Mouse (Mus musculus) gastrocnemius, postnatal 10 days (tissue): ENCODE results near the gene Dnajc4. TPM values are rescaled to one million over a fixed set of nuclear protein-coding genes. Genes with fewer than 3 reads are reported as not detected.
A peak's percentile ranks its signal among the peaks of the same experiment; 100 is the strongest.

Source experiments
- DNase-seq: peaks from one replicate; pipeline ENCODE4 v3.0.0; 2021; ENCODE audit warnings: mixed read lengths
- long read RNA-seq, 2 experiments: library from polyadenylated mRNA; stranded (forward); transcript quantifications; one replicate each; pipeline ENCODE4 v2.0.0; 2021
- total RNA-seq, 2 experiments: library from RNA; stranded (reverse); gene quantifications; 2 replicates each; pipeline ENCODE4 v1.2.3; 2021

Dnajc4 gene
- total RNA-seq = 10 to 100 TPM; 32.5 to 33.9 TPM
- long read RNA-seq, experiment 1, transcript Dnajc4-201 (6 exons, 1,074 nt) = major isoform, 6 of 24 reads
- long read RNA-seq, experiment 1, partial matches to known transcripts = 2 of 24 reads
- long read RNA-seq, experiment 1, other reads (novel, unspliced or antisense) = 14 of 24 reads
- long read RNA-seq, experiment 2, partial matches to known transcripts = 5 of 20 reads
- long read RNA-seq, experiment 2, other reads (novel, unspliced or antisense) = 9 of 20 reads

- DNase-seq = peak; percentile 91
These were observed at the start of gene Dnajc4 for GRCm38 (mm10) chr19:6992011-6992858. TSS of gene Dnajc4 (minus strand) at chr19:6992572.

DNA sequence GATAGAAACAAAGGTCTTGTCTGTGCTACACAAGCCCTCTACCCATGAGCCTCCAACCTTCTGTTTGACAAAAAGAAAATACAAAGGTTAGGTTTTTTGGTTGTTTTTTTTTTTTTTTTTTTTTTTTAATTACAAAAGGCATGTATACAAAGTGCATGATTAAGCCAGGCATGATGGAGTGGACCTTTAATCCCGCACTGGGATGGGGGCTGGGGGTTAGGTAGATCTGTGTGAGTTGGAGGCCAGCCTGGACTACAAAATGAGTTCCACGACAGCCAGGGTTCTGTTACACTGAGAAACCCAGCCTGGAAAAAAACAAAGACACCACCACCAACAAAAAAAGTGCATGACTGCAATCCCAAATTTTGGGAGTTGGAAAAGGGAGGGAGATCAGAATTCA lies 48.8 kb upstream of the Dnajc4 start:
- DNase-seq = no peak

DNA sequence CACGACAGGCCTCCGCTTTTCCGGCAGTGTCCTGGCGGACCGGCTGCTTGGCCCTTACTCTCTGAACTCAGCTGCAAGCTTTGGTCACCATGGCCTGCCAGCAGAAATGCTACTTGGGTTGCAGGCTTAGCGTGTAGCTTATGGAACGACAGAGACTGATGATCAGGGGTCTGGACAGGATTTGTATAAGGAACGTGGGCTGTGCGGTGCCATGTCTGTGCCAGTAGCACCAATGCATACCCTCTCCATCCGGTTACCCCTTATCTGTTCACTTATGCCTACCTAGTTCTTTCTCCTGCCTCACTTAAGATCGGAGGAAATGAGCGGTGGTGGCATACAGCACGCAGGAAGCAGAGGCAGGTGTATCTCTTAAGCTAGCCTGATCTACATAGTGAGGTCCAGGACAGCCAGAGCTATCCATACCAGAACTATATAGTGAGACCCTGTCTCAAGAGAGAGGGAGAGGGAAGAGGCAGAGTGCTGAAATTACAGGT lies 48.3 kb upstream of the Dnajc4 start:
- no peak for DNase-seq

- peak; percentile 96 for DNase-seq
These were observed 47.7 kb upstream of the Dnajc4 start, which contains the start of gene Stip1 for GRCm38 (mm10) chr19:7039841-7040636. TSS of gene Stip1 (minus strand) at chr19:7039967.

GRCm38 (mm10) chr19:7039088-7039720 lies 46.8 kb upstream of the Dnajc4 start:
- peak; percentile 55 for DNase-seq

GRCm38 (mm10) chr19:7034006-7034405 lies 41.6 kb upstream of the Dnajc4 start:
- DNase-seq = no peak

DNA sequence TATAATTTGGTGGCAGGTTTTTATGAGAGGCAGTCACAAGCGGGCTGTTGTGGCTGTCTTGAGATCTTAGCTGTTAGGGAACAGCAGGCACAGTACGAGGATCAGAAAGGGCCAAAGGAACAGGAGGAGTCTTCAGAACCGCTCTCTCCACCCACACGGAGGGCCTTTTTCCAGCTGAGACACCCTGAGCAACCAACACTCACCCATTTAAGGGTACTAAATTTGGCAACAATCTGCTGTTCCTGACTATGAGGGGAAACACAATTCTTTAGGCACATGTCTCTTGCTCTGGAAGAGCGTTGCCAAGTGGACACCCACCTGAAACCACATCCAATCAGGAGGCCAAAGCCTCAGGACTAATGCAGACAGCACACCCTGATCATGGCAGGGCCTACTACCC lies 37.2 kb upstream of the Dnajc4 start:
- DNase-seq = no peak

DNA sequence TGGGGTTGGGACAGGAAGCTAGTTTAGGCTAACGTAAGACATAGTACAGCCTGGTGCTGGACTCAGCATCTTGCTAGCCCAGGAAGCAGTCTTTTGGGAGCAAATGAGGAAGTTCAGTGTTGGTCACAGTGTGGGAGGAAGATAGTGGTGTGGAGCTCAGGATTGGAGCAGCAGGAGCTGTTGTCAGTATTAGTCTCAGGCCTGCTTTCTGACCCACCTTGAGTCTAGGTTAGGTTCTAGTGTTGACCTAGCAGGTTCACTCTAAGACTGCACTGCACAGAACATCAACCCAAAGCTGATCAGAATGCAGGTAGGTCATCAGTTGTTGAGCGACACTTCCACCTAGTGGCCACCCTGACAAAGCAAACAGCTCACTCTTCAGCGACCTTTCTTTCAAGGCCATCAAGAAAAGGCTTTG lies 27.9 kb upstream of the Dnajc4 start:
- no peak for DNase-seq

- DNase-seq = no peak
These were observed 26.8 kb upstream of the Dnajc4 start, which contains the start of gene Fermt3 for GRCm38 (mm10) chr19:7019191-7019590. TSS of gene Fermt3 (minus strand) at chr19:7019469.

DNA sequence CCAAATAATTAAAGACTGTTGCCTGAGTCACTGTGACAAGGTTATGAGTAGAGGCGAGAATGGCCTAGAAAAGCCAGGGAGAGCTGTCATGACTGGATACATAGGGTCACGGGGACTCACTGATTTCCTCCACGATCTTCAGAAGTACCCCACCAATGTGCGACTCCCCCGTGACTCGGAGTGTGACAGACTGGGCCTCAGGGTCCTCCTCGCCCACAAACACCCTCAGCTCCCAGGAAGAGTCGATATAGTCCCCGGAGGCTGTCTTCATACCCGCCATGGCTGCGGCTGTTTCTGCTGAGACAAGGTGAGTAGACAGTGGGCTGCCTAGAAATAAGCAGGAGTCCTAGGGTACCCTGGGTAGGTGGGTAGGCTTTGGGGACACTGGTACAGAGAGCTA lies 26.2 kb upstream of the Dnajc4 start:
- DNase-seq = no peak

GRCm38 (mm10) chr19:7017541-7018457 lies 25.4 kb upstream of the Dnajc4 start:
- DNase-seq = no peak

- no peak for DNase-seq
These were observed 22.2 kb upstream of the Dnajc4 start for GRCm38 (mm10) chr19:7014481-7015135.

DNA sequence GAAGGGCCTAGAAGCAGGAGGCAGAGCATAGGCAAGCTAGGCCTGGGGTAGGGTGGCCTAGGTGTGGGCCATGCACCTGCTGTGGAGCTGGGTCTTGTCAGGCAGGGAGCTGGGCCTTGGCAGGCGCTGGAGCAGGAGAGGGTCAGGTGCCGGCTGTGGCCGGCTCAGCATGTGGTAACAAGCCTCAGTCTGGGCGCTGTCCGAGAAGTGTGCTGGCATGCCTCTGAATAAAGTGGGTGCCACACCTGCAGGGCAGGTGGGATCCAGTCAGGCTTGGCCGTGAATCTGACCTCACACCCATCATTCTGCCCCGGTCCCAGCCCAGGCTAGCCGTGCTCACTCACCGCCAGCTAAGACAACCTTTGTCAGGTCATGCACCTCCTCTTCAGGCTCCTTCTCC lies 21.6 kb upstream of the Dnajc4 start:
- DNase-seq = no peak

DNA sequence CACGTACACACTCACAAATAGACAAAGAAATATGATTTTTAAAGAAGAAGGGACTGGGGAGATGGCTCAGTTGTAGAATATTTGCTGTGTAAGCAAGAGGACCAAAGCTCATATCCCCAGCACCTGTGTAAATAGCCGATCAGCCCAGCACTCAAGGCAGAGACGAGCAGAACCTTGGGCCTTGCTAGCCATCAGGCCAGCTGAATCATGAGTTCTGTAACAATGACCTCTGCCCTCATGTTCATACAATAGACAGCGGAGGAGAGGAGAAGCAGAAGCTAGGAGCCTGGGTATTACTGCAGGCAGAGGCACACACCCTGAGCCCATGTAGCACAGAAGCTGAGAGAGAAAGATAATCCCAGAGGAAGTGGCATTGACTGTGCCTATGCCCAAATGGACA lies 20.1 kb upstream of the Dnajc4 start:
- DNase-seq = no peak

DNA sequence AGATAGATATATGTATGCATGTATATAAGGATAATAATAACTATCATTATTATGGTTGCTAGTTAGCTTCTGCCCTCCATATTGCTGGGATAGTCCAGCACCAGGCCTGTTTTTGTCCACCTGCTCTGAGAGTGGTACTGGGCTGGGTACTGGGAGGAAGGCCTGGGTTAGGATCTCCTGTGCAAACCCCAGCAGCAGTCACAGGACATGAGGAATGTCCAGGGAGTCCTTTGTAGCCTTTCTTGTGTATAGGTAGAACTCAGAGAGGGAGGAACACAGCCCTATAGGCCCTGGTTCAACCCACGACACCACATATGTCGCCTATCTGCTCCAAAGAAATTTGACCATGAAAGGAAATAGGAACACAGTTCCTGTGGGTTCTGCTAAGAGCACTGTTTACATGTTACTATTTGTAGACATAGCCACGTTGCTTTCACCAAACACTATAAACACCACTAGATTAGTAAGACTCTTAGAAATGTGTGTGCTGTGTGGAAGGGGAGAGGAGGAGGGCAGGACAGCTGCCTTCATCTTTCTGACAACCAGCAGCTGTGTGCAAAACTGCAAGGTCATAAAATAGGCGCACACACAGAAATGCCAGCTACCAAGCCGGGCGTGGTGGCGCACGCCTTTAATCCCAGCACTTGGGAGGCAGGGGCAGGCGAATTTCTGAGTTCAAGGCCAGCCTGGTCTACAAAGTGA lies 14.7 kb upstream of the Dnajc4 start:
- DNase-seq = no peak

DNA sequence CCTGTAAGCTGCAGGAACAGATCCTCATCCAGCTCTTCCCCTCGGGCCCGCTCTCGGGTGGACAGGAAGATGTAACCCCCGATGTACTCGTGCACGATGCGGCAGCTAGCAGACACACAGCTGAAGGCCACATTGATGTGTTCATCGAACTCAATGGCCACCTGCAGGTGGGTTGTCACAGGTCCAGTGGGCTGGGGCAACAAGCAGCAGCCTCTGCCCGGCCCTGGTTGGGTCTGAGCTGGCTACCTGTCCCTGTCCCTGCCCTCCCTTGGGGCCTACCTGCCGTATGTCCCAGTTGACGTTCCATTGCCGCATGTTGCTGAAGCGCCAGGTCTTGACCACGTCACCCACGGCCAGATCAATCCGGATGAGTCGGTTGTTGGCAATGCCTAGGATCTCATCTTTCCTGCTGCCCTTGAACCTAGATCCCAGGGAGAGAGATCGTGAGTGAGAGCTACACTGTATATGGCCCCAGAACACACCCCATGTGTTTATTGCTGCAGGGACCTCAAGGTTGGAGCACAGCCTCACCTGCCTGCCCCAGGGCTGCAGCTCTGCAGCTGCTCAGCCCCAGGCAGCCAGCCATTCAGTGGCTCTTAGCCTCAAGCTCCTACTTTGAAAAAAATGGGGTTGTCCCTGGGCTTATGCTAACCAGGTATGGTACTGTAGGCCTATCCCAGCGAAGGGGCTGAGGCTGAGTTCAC lies 7.1 kb upstream of the Dnajc4 start:
- DNase-seq = no peak

DNA sequence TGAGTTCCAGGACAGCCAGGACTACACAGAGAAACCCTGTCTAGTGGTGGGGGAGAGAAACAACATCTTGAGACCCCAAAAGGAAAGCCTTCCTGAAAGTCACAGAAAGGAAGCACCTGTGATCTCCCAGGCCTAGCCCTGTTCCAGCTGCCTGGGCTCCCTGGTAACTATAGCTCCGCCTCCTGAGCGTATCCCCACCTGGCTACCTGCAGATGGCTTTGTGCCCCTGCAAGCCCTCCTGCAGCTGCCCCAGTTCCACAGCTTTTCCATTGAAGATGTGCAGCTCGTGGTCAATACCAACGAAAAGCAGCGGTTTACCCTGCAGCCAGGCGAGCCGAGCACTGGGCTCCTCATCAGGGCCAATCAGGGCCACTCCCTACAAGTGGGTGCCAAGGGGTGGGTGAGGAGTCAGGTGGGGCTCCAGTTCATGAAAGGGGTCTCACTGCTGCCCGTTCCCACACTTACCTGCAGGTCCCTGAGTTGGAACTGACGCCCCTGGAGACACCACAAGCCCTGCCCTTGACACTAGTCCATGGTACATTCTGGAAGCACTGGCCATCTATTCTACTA lies 5.4 kb upstream of the Dnajc4 start:
- no peak for DNase-seq

DNA sequence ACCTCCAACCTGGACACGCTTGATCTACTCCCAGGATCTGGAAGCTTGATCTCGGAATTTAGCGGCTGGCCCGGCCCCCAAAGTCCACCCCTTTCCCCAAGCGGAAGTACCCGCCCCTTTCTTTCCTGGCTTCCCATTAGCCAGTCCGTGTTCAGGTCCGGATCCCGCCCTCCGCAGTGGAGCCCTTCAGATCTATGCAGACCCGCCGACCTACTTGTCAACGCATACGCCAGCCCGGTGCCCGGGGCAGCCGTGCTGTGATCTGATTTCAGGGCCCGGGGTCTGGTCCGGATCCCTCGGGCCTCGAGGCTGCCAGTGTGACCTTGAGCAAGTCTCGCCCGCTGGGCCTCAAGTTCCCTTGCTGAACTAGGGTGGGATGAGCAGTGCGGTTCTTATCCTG lies 3.6 kb upstream of the Dnajc4 start, which contains the start of the genes Nudt22 and Trpt1:
Gene Nudt22, minus strand, starts transcription at position 112 of the 400 bp plus-strand sequence.
Gene Trpt1, plus strand, starts transcription at position 126 of the 400 bp plus-strand sequence.
- peak; percentile 83 for DNase-seq
